Mouse (Mus musculus): ENCODE measurements around the gene Ikzf5. TPM values are rescaled to one million over a fixed set of nuclear protein-coding genes. Genes with fewer than 3 reads are reported as not detected.
A peak's percentile ranks its signal among the peaks of the same experiment; 100 is the strongest.

Gene Ikzf5
- polyA plus RNA-seq, 1 experiment from 2014 or later: 21.9 TPM

GRCm38 (mm10) chr7:131364131-131364530, 46.2 kb downstream of the Ikzf5 start:
- no peaks in the 10 kb centered on the region for H3K27me3 ChIP-seq (replicated peaks; ENCODE audit: control insufficient read depth, insufficient read depth, low read length)
- no peak overlapping the region for H3K4me2 ChIP-seq (ENCODE audit: low read length)
- H3K4me1 ChIP-seq (ENCODE audit: control insufficient read depth, insufficient read depth, low read length): peaks cover 4% of the 10 kb centered on the region
- no peak for DNase-seq (ENCODE audit: low spot score)
- no peaks in the 10 kb centered on the region for H3K9me3 ChIP-seq (replicated peaks; ENCODE audit: control insufficient read depth, low read length)
- H3K36me3 ChIP-seq (ENCODE audit: control insufficient read depth, insufficient read depth, low read length): peaks cover 5% of the 10 kb centered on the region; the same call in 1 of the 2 replicates
- WGBS: 95% methylated on average over 8 of the region's 8 CpGs
- ATAC-seq: no peak
- H3K4me3 ChIP-seq (ENCODE audit: low read depth, low read length): no peak overlapping the region
- no peak overlapping the region for H3K27ac ChIP-seq (ENCODE audit: low read depth, low read length)
- H3K9ac ChIP-seq (ENCODE audit: low read length): no peak overlapping the region

- Histone ChIP-seq H3K36me3 (ENCODE audit: control insufficient read depth, insufficient read depth, low read length) (peaks cover 17% of the 10 kb centered on the region), H3K27ac (ENCODE audit: low read depth, low read length) (peak within 1 kb of the TSS; percentile 80), H3K4me1 (ENCODE audit: control insufficient read depth, insufficient read depth, low read length) (peaks cover 4% of the 10 kb centered on the region), H3K4me2 (ENCODE audit: low read length) (peak within 1 kb of the TSS; percentile 89), H3K4me3 (ENCODE audit: low read depth, low read length) (peak within 1 kb of the TSS; percentile 84), H3K9me3 (replicated peaks; ENCODE audit: control insufficient read depth, low read length) (no peaks in the 10 kb centered on the region), H3K9ac (ENCODE audit: low read length) (peak within 1 kb of the TSS; percentile 88), H3K27me3 (replicated peaks; ENCODE audit: control insufficient read depth, insufficient read depth, low read length) (no peaks in the 10 kb centered on the region)
- DNase-seq (ENCODE audit: low spot score) (peak; percentile 99), ATAC-seq (peak; percentile 97)
- WGBS: under 1% methylated on average over 55 of the region's 55 CpGs
Observed at GRCm38 (mm10) chr7:131362615-131363300, 47.6 kb downstream of the Ikzf5 start, which contains the start of gene 2310057M21Rik. Gene 2310057M21Rik (minus strand): TSS chr7:131362759.

- peak overlapping the region; percentile 88 for H3K9ac ChIP-seq (ENCODE audit: low read length)
- H3K27ac ChIP-seq (ENCODE audit: low read depth, low read length): peak overlapping the region; percentile 79
- peak; percentile 84 for ATAC-seq
- peaks cover 22% of the 10 kb centered on the region for H3K36me3 ChIP-seq (ENCODE audit: control insufficient read depth, insufficient read depth, low read length)
- DNase-seq (ENCODE audit: low spot score): no peak
- H3K27me3 ChIP-seq (replicated peaks; ENCODE audit: control insufficient read depth, insufficient read depth, low read length): no peaks in the 10 kb centered on the region
- peak overlapping the region; percentile 84 for H3K4me3 ChIP-seq (ENCODE audit: low read depth, low read length)
- peak overlapping the region; percentile 89 for H3K4me2 ChIP-seq (ENCODE audit: low read length)
- under 1% methylated on average over 35 of the region's 35 CpGs for WGBS
- H3K4me1 ChIP-seq (ENCODE audit: control insufficient read depth, insufficient read depth, low read length): peaks cover 4% of the 10 kb centered on the region
- no peaks in the 10 kb centered on the region for H3K9me3 ChIP-seq (replicated peaks; ENCODE audit: control insufficient read depth, low read length)
Observed at GRCm38 (mm10) chr7:131362269-131362614, 48.1 kb downstream of the Ikzf5 start.

- H3K36me3 ChIP-seq (ENCODE audit: control insufficient read depth, insufficient read depth, low read length): peaks cover 58% of the 10 kb centered on the region
- no peak for DNase-seq (ENCODE audit: low spot score)
- no peak for ATAC-seq
Observed at GRCm38 (mm10) chr7:131356105-131356504, 54.2 kb downstream of the Ikzf5 start.

GRCm38 (mm10) chr7:131345856-131346541, 64.3 kb downstream of the Ikzf5 start:
- Histone ChIP-seq H3K27ac (ENCODE audit: low read depth, low read length) (no peak overlapping the region), H3K27me3 (replicated peaks; ENCODE audit: control insufficient read depth, insufficient read depth, low read length) (no peaks in the 10 kb centered on the region), H3K4me1 (ENCODE audit: control insufficient read depth, insufficient read depth, low read length) (no peaks in the 10 kb centered on the region), H3K9me3 (replicated peaks; ENCODE audit: control insufficient read depth, low read length) (no peaks in the 10 kb centered on the region), H3K4me3 (ENCODE audit: low read depth, low read length) (no peak overlapping the region), H3K4me2 (ENCODE audit: low read length) (no peak overlapping the region), H3K9ac (ENCODE audit: low read length) (no peak overlapping the region), H3K36me3 (ENCODE audit: control insufficient read depth, insufficient read depth, low read length) (peaks cover 55% of the 10 kb centered on the region)
- peak; percentile 52 for DNase-seq (ENCODE audit: low spot score)
- ATAC-seq: peak; percentile 34; the same call in 1 of the 2 replicates
- WGBS: 75% methylated on average over 7 of the region's 7 CpGs

More at GRCm38 (mm10) chr7:131356105-131356504, 54.2 kb downstream of the Ikzf5 start:
- H3K27me3 ChIP-seq (replicated peaks; ENCODE audit: control insufficient read depth, insufficient read depth, low read length): no peaks in the 10 kb centered on the region
- no peak overlapping the region for H3K4me3 ChIP-seq (ENCODE audit: low read depth, low read length)
- no peaks in the 10 kb centered on the region for H3K9me3 ChIP-seq (replicated peaks; ENCODE audit: control insufficient read depth, low read length)
- WGBS: 97% methylated on average over 13 of the region's 13 CpGs
- H3K4me1 ChIP-seq (ENCODE audit: control insufficient read depth, insufficient read depth, low read length): no peaks in the 10 kb centered on the region
- H3K4me2 ChIP-seq (ENCODE audit: low read length): no peak overlapping the region
- no peak overlapping the region for H3K27ac ChIP-seq (ENCODE audit: low read depth, low read length)
- no peak overlapping the region for H3K9ac ChIP-seq (ENCODE audit: low read length)

Other genes starting within 250 kb of the Ikzf5 start
- not detected in 2 replicates for gene 5430419D17Rik, start 236.1 kb downstream of the Ikzf5 start, polyA plus RNA-seq (2014; fragmentation: Nextera tagmentation; extraction: Ambion mirVana)
- gene Cuzd1, start 88.2 kb downstream of the Ikzf5 start, polyA plus RNA-seq (2014; fragmentation: Nextera tagmentation; extraction: Ambion mirVana): not detected in 2 replicates
- not detected in 2 replicates for gene Fam24b, start 81.0 kb downstream of the Ikzf5 start, polyA plus RNA-seq (2014; fragmentation: Nextera tagmentation; extraction: Ambion mirVana)
- gene Fam24a, start 76.7 kb downstream of the Ikzf5 start, polyA plus RNA-seq (2014; fragmentation: Nextera tagmentation; extraction: Ambion mirVana): not detected in 2 replicates
- 25.1 and 27.1 TPM in 2 replicates for gene 2310057M21Rik, start 47.8 kb downstream of the Ikzf5 start, polyA plus RNA-seq (2014; fragmentation: Nextera tagmentation; extraction: Ambion mirVana)
- 33.1 and 33.9 TPM in 2 replicates for gene Pstk, start 39.4 kb downstream of the Ikzf5 start, polyA plus RNA-seq (2014; fragmentation: Nextera tagmentation; extraction: Ambion mirVana)
- 98.6 and 130 TPM in 2 replicates for gene Acadsb, start 80 bp upstream of the Ikzf5 start, polyA plus RNA-seq (2014; fragmentation: Nextera tagmentation; extraction: Ambion mirVana)
- gene Hmx3, start 132.3 kb upstream of the Ikzf5 start, polyA plus RNA-seq (2014; fragmentation: Nextera tagmentation; extraction: Ambion mirVana): 0.49 and 0.51 TPM in 2 replicates
- 0.64 and 1.1 TPM in 2 replicates for gene Hmx2, start 138.3 kb upstream of the Ikzf5 start, polyA plus RNA-seq (2014; fragmentation: Nextera tagmentation; extraction: Ambion mirVana)
- 215 and 237 TPM in 2 replicates for gene Bub3, start 149.7 kb upstream of the Ikzf5 start, polyA plus RNA-seq (2014; fragmentation: Nextera tagmentation; extraction: Ambion mirVana)